Mouse (Mus musculus): ENCODE results near the gene Mrpl4. TPM values are rescaled to one million over a fixed set of nuclear protein-coding genes. Genes with fewer than 3 reads are reported as not detected.

Gene Mrpl4
- polyA plus RNA-seq, 1 experiment from 2014 or later: 151 TPM

- H3K36me3 ChIP-seq (ENCODE audit: control insufficient read depth, insufficient read depth, low read length): peaks cover 29% of the 10 kb centered on the region
- H3K4me1 ChIP-seq (replicated peaks; ENCODE audit: control insufficient read depth, insufficient read depth, low read length): peaks cover 44% of the 10 kb centered on the region
- ATAC-seq (replicated peaks; ENCODE audit: low FRiP score, low TSS enrichment, low read depth) (peak; percentile 21), DNase-seq (ENCODE audit: low spot score) (peak; percentile 78)
- peak overlapping the region; percentile 86 for H3K27ac ChIP-seq (ENCODE audit: low read depth)
- peak overlapping the region; percentile 39 for H3K9ac ChIP-seq (ENCODE audit: low read length)
- H3K27me3 ChIP-seq (replicated peaks; ENCODE audit: control insufficient read depth, insufficient read depth, low read length): no peaks in the 10 kb centered on the region
- H3K4me3 ChIP-seq (ENCODE audit: low read depth, low read length): peak overlapping the region; percentile 16
- peak overlapping the region; percentile 94 for H3K4me2 ChIP-seq (ENCODE audit: low read length)
- no peaks in the 10 kb centered on the region for H3K9me3 ChIP-seq (ENCODE audit: control insufficient read depth, low read length)
- 29% methylated on average over 28 of the region's 28 CpGs for WGBS
These were observed 30.2 kb upstream of the Mrpl4 start for GRCm38 (mm10) chr9:20972141-20972992.

DNA sequence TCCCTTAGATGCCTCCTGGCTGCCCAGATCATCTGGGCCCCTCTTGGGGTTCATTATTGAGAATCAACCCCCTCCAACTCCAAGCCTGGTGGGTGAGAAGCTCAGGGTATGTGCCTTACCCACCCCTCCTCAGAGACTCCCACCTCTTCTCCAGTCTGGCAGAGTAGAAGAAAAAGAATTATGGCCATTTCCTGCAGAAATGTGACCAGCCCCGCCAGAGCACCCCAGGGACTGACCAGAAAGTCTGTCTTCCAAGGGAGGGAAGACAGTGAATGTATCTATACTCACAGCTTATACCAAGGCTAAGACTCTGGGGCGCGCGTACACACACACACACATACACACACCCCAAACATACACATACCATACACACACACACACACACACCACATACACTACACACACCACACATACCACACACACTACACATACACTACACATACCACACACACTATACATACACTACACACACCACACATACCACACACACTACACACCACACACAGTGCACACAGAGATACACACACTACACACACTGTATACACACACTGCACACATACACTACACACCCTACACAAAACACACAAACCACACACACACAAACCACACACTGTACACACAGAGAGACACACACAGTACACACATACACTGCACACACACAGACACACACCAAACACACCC is 29.4 kb upstream of the Mrpl4 start:
- Histone ChIP-seq H3K27ac (ENCODE audit: low read depth) (peak overlapping the region; percentile 86), H3K9me3 (ENCODE audit: control insufficient read depth, low read length) (no peaks in the 10 kb centered on the region), H3K9ac (ENCODE audit: low read length) (peak overlapping the region; percentile 39; the same call in 1 of the 2 replicates), H3K36me3 (ENCODE audit: control insufficient read depth, insufficient read depth, low read length) (peaks cover 21% of the 10 kb centered on the region), H3K4me2 (ENCODE audit: low read length) (peak overlapping the region; percentile 94), H3K4me1 (replicated peaks; ENCODE audit: control insufficient read depth, insufficient read depth, low read length) (peaks cover 44% of the 10 kb centered on the region), H3K27me3 (replicated peaks; ENCODE audit: control insufficient read depth, insufficient read depth, low read length) (no peaks in the 10 kb centered on the region), H3K4me3 (ENCODE audit: low read depth, low read length) (peak overlapping the region; percentile 91; the same call in 1 of the 2 replicates)
- ATAC-seq (replicated peaks; ENCODE audit: low FRiP score, low TSS enrichment, low read depth) (no peak), DNase-seq (ENCODE audit: low spot score) (no peak)
- WGBS: 73% methylated on average over 4 of the region's 4 CpGs

DNA sequence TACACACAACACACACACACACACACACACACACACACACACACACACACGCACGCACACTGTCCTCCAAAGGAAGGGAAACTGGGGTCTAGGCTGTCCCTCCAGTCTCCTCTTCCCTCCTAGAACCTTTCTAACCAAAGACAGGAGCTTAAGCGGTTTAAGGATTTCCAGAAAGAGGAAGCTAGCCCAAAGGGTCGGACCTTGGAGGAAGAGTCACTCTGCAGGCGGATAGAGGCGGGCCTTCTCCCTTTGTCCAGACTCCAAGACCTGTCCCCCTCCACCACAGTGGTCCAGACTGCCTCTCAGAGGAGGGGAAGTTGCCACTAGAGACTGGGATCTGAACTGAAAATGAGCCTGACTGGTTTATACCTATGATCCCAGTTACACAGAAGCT is 28.9 kb upstream of the Mrpl4 start:
- H3K27ac ChIP-seq (ENCODE audit: low read depth): peak overlapping the region; percentile 86
- peaks cover 16% of the 10 kb centered on the region for H3K36me3 ChIP-seq (ENCODE audit: control insufficient read depth, insufficient read depth, low read length)
- H3K9ac ChIP-seq (ENCODE audit: low read length): peak overlapping the region; percentile 1; the same call in 1 of the 2 replicates
- H3K9me3 ChIP-seq (ENCODE audit: control insufficient read depth, low read length): no peaks in the 10 kb centered on the region
- H3K4me3 ChIP-seq (ENCODE audit: low read depth, low read length): peak overlapping the region; percentile 91
- H3K4me1 ChIP-seq (replicated peaks; ENCODE audit: control insufficient read depth, insufficient read depth, low read length): peaks cover 44% of the 10 kb centered on the region
- 54% methylated on average over 6 of the region's 6 CpGs for WGBS
- no peak for ATAC-seq (replicated peaks; ENCODE audit: low FRiP score, low TSS enrichment, low read depth)
- DNase-seq (ENCODE audit: low spot score): peak; percentile 59
- no peaks in the 10 kb centered on the region for H3K27me3 ChIP-seq (replicated peaks; ENCODE audit: control insufficient read depth, insufficient read depth, low read length)
- peak overlapping the region; percentile 94 for H3K4me2 ChIP-seq (ENCODE audit: low read length)

DNA sequence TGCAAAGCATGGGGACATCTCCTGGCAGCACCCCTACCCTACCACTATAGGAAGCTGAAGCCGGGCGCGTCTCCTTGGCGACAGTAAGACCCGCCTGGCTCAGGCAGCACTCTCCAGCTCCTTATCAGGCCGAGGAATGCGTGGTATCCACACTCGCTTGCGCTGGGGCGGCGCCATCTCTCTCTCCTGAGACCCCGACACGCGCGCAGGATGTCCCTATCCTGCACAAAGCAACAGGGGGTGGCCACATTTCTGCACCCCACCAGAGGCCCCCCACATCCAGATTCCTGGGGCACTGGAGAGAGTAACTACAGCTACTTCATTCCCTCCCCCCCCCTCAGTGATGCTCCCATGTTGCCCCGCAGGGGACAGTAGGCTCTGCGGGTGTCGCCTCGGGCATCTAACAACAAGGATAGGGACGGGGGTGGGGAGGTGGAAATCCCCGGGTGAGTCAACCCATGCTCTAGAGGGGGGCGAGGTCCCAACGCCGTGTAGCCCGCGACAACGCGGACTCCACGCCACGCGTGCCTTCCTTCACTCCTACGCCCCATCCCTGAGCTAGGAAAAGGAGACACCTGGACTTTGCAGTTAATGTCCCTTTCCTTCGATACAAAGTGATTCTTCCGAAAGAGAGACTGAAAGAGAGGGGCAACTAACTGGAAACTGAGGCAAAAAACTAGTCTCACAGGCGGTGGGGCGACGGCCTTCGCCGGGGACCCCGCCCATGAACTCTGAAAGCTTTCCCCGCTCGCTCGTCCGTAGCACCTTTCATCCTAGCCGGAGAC is 26.9 kb upstream of the Mrpl4 start:
- DNase-seq (ENCODE audit: low spot score) (peak; percentile 74), ATAC-seq (replicated peaks; ENCODE audit: low FRiP score, low TSS enrichment, low read depth) (peak; percentile 17; the same call in 1 of the 2 replicates)
- Histone ChIP-seq H3K4me1 (replicated peaks; ENCODE audit: control insufficient read depth, insufficient read depth, low read length) (peaks cover 48% of the 10 kb centered on the region), H3K9ac (ENCODE audit: low read length) (peak overlapping the region; percentile 83), H3K4me3 (ENCODE audit: low read depth, low read length) (peak overlapping the region; percentile 91), H3K9me3 (ENCODE audit: control insufficient read depth, low read length) (no peaks in the 10 kb centered on the region), H3K36me3 (ENCODE audit: control insufficient read depth, insufficient read depth, low read length) (peaks cover 4% of the 10 kb centered on the region; the same call in 1 of the 2 replicates), H3K4me2 (ENCODE audit: low read length) (peak overlapping the region; percentile 94), H3K27ac (ENCODE audit: low read depth) (peak overlapping the region; percentile 92), H3K27me3 (replicated peaks; ENCODE audit: control insufficient read depth, insufficient read depth, low read length) (no peaks in the 10 kb centered on the region)
- WGBS: under 1% methylated on average over 44 of the region's 45 CpGs

- DNase-seq (ENCODE audit: low spot score): peak; percentile 95
- H3K9ac ChIP-seq (ENCODE audit: low read length): peak within 1 kb of the TSS; percentile 83
- peak within 1 kb of the TSS; percentile 94 for H3K4me2 ChIP-seq (ENCODE audit: low read length)
- H3K27me3 ChIP-seq (replicated peaks; ENCODE audit: control insufficient read depth, insufficient read depth, low read length): no peaks in the 10 kb centered on the region
- H3K27ac ChIP-seq (ENCODE audit: low read depth): peak within 1 kb of the TSS; percentile 92
- peaks cover 45% of the 10 kb centered on the region for H3K4me1 ChIP-seq (replicated peaks; ENCODE audit: control insufficient read depth, insufficient read depth, low read length)
- peak within 1 kb of the TSS; percentile 91 for H3K4me3 ChIP-seq (ENCODE audit: low read depth, low read length)
- peak; percentile 69 for ATAC-seq (replicated peaks; ENCODE audit: low FRiP score, low TSS enrichment, low read depth)
- no peaks in the 10 kb centered on the region for H3K36me3 ChIP-seq (ENCODE audit: control insufficient read depth, insufficient read depth, low read length)
- under 1% methylated on average over 47 of the region's 47 CpGs for WGBS
- no peaks in the 10 kb centered on the region for H3K9me3 ChIP-seq (ENCODE audit: control insufficient read depth, low read length)
These were observed 26.1 kb upstream of the Mrpl4 start, which contains the start of gene S1pr2 for GRCm38 (mm10) chr9:20976216-20976960. TSS of gene S1pr2 (minus strand) at chr9:20976781.

- no peaks in the 10 kb centered on the region for H3K27me3 ChIP-seq (replicated peaks; ENCODE audit: control insufficient read depth, insufficient read depth, low read length)
- H3K36me3 ChIP-seq (ENCODE audit: control insufficient read depth, insufficient read depth, low read length): no peaks in the 10 kb centered on the region
- peak overlapping the region; percentile 83; the same call in 1 of the 2 replicates for H3K9ac ChIP-seq (ENCODE audit: low read length)
- ATAC-seq (replicated peaks; ENCODE audit: low FRiP score, low TSS enrichment, low read depth) (0 out of 2 replicates have a peak, but pooled peaks have one; percentile 2), DNase-seq (ENCODE audit: low spot score) (no peak)
- peak overlapping the region; percentile 91 for H3K4me3 ChIP-seq (ENCODE audit: low read depth, low read length)
- peaks cover 39% of the 10 kb centered on the region for H3K4me1 ChIP-seq (replicated peaks; ENCODE audit: control insufficient read depth, insufficient read depth, low read length)
- no peaks in the 10 kb centered on the region for H3K9me3 ChIP-seq (ENCODE audit: control insufficient read depth, low read length)
- H3K4me2 ChIP-seq (ENCODE audit: low read length): peak overlapping the region; percentile 94
- H3K27ac ChIP-seq (ENCODE audit: low read depth): peak overlapping the region; percentile 92
- 3% methylated on average over 4 of the region's 4 CpGs for WGBS
These were observed 25.4 kb upstream of the Mrpl4 start for GRCm38 (mm10) chr9:20976961-20977689.

GRCm38 (mm10) chr9:20978409-20979095 is 24.0 kb upstream of the Mrpl4 start:
- Histone ChIP-seq H3K9ac (ENCODE audit: low read length) (no peak overlapping the region), H3K4me2 (ENCODE audit: low read length) (no peak overlapping the region), H3K4me1 (replicated peaks; ENCODE audit: control insufficient read depth, insufficient read depth, low read length) (peaks cover 29% of the 10 kb centered on the region), H3K27me3 (replicated peaks; ENCODE audit: control insufficient read depth, insufficient read depth, low read length) (no peaks in the 10 kb centered on the region), H3K9me3 (ENCODE audit: control insufficient read depth, low read length) (no peaks in the 10 kb centered on the region), H3K27ac (ENCODE audit: low read depth) (peak overlapping the region; percentile 0; the same call in 1 of the 2 replicates), H3K4me3 (ENCODE audit: low read depth, low read length) (no peak overlapping the region), H3K36me3 (ENCODE audit: control insufficient read depth, insufficient read depth, low read length) (no peaks in the 10 kb centered on the region)
- ATAC-seq (replicated peaks; ENCODE audit: low FRiP score, low TSS enrichment, low read depth): no peak
- WGBS: 60% methylated on average over 10 of the region's 10 CpGs
- DNase-seq (ENCODE audit: low spot score): no peak
